Mouse (Mus musculus) hindbrain, embryonic 10.5 days (tissue): ENCODE measurements around the gene Sh3rf3. TPM values are rescaled to one million over a fixed set of nuclear protein-coding genes. Genes with fewer than 3 reads are reported as not detected.

Source experiments
- DNase-seq: peaks from one replicate; pipeline ENCODE4 v3.0.0-alpha.2; 2017; ENCODE audit warnings: low spot score
- H3K27ac ChIP-seq: fragments of 300-500 bp; sonication (generic); 2 replicates; pipeline ENCODE4 v1.5.1; 2016; ENCODE audit warnings: mild to moderate bottlenecking, moderate library complexity
- H3K27me3 ChIP-seq: fragments of 300-500 bp; sonication (generic); 2 replicates; pipeline ENCODE4 v1.6.1; 2016; ENCODE audit warnings: mild to moderate bottlenecking; ENCODE audit not compliant: poor library complexity, insufficient read depth, severe bottlenecking
- H3K36me3 ChIP-seq: fragments of 300-500 bp; sonication (generic); 2 replicates; pipeline ENCODE4 v1.6.1; 2016; ENCODE audit warnings: mild to moderate bottlenecking, moderate library complexity
- H3K4me1 ChIP-seq: fragments of 300-500 bp; sonication (generic); replicated peaks from 2 replicates; pipeline ENCODE4 v1.6.1; 2016; ENCODE audit warnings: mild to moderate bottlenecking
- H3K4me3 ChIP-seq: fragments of 300-500 bp; sonication (generic); 2 replicates; pipeline ENCODE4 v1.5.1; 2016; ENCODE audit warnings: mild to moderate bottlenecking, moderate library complexity
- H3K9me3 ChIP-seq: fragments of 300-500 bp; sonication (generic); 2 replicates; pipeline ENCODE4 v1.6.1; 2016; ENCODE audit warnings: mild to moderate bottlenecking, moderate library complexity
- WGBS: fragments of 180-500 bp; shearing (Covaris S2); methylation state at CpG from one replicate; pipeline ENCODE4 v1.1.7; 2016; 5-methylcytosine and 5-hydroxymethylcytosine counted together
- polyA plus RNA-seq: library from polyadenylated mRNA; unstranded; fragments of >200 nt; fragmentation: Nextera tagmentation; extraction: Ambion mirVana; gene quantifications from 2 replicates; pipeline ENCODE4 v1.2.1, GENCODE M21; 2016

Gene Sh3rf3
- polyA plus RNA-seq, 1 experiment from 2014 or later: 1.1 TPM

DNA sequence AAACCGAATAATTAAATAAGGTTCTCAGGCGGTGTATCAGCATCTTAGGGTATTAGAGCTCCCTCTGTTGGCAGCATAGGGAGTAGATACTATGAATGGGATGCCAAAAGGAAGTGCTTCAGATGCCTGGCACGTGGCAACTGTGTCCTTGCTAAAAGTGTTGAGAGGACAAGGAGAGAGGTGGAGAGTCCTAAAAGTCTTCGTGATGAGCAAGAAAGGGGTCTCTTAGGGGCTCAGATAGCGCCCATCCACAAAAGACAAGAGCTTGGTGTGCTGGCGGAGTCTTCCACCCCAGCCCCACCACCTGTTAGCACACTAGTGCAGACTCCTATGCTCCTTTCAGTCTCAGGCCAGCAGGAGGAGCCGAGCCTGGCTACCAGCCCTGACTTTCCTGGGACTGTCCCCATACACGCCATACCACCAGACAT lies 336.8 kb downstream of the Sh3rf3 start:
- H3K4me3 ChIP-seq: 0 out of 2 replicates have a peak overlapping the region, but pooled peaks have one; percentile 10
- no peaks in the 10 kb centered on the region for H3K4me1 ChIP-seq
- H3K27ac ChIP-seq: no peak overlapping the region
- H3K9me3 ChIP-seq: no peaks in the 10 kb centered on the region
- H3K36me3 ChIP-seq: 0 out of 2 replicates have a peak, but pooled peaks cover 4% of the 10 kb centered on the region
- peak; percentile 35 for DNase-seq
- 19% methylated on average over 8 of the region's 8 CpGs for WGBS
- H3K27me3 ChIP-seq: no peaks in the 10 kb centered on the region

DNA sequence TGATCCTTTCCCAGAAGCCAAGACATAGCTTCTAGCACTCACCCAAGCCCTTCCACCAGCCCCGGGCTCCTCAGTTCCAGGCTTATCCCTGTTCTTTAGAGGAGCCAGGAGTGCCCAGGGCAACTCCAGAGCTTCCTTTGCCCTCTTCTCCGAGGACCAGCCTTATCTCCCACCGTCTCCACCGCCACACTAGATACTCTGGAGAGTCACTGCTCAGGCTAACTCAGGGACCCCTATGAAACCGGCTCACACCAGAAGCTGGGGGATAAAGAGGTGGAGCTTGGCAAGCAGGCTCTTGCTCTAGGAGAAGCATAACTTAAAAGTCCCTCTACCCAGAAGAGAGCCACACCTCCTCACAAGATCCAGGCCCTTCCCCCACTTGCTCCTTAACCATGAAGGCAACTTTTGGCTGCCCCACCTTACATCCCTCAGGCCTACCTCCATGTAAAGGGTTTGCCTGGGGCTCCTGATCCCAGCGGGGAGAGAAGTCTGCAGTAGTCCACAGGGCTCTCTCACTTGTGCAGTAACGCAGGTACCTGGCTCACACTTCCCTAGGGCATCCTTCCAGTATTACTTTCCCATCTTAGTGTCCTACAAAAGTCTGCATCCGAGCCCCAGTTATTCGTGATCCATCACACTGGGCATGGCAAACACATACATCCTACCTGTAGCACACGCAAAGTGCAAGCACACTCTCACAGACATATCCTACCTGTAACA lies 337.9 kb downstream of the Sh3rf3 start:
- WGBS: 86% methylated on average over 10 of the region's 10 CpGs

DNA sequence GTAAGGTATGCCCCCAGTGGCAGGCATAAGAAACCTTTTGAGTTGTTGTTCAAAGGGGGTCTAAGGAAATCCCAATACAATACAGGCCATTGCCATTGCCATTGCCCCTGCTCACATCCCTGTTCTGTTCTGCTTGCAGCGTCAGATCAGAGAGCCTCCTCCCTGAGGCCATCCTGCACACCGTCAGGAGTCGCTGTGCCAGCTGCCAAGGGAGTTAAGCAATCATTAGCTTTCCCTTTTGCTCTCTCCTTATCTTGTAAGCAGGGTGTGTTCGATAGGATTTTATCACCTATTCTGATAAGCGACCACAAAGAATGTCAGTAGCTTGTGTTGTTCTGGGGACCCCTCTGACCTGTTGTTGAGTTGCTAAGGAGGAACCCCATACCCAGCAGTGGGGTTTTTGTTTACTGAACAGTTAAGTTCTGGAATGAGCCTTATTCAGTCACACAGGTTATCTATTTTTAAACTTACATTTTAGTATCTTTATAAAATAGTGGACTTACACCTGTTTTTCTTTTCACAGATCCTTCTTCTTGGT lies 339.5 kb downstream of the Sh3rf3 start:
- H3K4me1 ChIP-seq: no peaks in the 10 kb centered on the region
- no peak for DNase-seq
- no peak overlapping the region for H3K4me3 ChIP-seq
- H3K36me3 ChIP-seq: 0 out of 2 replicates have a peak, but pooled peaks cover 4% of the 10 kb centered on the region
- no peaks in the 10 kb centered on the region for H3K27me3 ChIP-seq
- H3K9me3 ChIP-seq: no peaks in the 10 kb centered on the region
- 75% methylated on average over 5 of the region's 5 CpGs for WGBS
- H3K27ac ChIP-seq: no peak overlapping the region

More for the DNA sequence above, 337.9 kb downstream of the Sh3rf3 start:
- Histone ChIP-seq H3K9me3 (no peaks in the 10 kb centered on the region), H3K36me3 (0 out of 2 replicates have a peak, but pooled peaks cover 4% of the 10 kb centered on the region), H3K27ac (no peak overlapping the region), H3K4me1 (no peaks in the 10 kb centered on the region), H3K4me3 (no peak overlapping the region), H3K27me3 (no peaks in the 10 kb centered on the region)
- no peak for DNase-seq

DNA sequence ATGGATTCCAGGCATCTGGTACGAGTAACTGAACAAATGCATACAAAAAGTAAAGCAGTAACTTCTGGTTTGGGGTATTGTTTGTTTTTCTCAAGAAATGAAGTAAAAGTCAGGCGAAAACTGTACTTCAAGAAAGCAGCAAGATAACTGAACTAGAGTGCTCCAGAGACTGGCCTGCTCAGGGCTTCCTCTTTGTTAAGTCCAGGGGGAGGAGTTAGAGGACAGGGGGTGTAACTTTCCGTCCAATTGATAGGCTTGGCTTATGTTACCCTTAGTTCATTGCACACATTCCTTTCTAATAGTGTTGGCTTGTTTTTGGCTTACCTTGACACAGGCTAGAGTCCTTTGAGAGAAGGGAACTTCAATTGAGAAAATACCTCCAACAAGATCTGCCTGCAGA lies 345.5 kb downstream of the Sh3rf3 start:
- no peak for DNase-seq
- H3K4me1 ChIP-seq: no peaks in the 10 kb centered on the region
- H3K27me3 ChIP-seq: no peaks in the 10 kb centered on the region
- H3K36me3 ChIP-seq: 0 out of 2 replicates have a peak, but pooled peaks cover 1% of the 10 kb centered on the region
- H3K4me3 ChIP-seq: no peak overlapping the region
- H3K9me3 ChIP-seq: no peaks in the 10 kb centered on the region
- WGBS: 75% methylated on average over 3 of the region's 3 CpGs
- H3K27ac ChIP-seq: no peak overlapping the region

DNA sequence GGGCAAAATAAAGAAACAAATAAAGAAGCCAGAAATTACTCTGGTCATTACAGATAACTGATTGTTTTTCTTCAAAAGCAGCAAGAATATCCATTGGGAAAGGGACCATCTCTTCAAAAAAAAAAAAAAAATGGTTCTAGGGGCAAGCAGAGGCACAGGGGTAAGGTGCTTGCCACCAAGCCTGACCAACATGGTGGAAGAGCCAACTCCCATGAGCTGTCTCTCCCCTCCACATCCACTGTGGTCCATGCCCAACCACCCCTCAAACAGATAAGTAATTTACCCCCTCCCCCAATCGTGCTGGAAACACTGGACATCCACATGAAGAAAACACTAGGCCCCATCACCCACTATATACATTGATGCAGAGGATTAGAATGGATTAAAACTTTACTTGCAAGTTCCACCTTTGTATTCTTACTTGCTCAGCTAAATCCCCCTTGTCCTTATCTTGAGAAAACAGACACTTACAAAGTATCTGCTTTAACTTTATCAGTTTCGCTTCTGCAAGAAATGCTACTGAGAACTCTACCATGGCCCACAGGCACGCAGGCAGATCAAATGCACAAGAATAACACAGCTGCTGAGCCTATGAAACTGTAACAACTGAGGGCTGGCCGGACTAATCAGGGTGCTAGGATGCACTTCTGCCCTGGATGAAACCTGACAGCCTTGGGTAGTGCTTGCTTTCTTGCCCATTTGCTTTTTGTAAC lies 349.2 kb downstream of the Sh3rf3 start:
- no peak overlapping the region for H3K27ac ChIP-seq
- no peaks in the 10 kb centered on the region for H3K9me3 ChIP-seq
- no peaks in the 10 kb centered on the region for H3K27me3 ChIP-seq
- DNase-seq: no peak
- peaks cover 5% of the 10 kb centered on the region for H3K36me3 ChIP-seq
- no peak overlapping the region for H3K4me3 ChIP-seq
- 67% methylated on average over 4 of the region's 4 CpGs for WGBS
- no peaks in the 10 kb centered on the region for H3K4me1 ChIP-seq

DNA sequence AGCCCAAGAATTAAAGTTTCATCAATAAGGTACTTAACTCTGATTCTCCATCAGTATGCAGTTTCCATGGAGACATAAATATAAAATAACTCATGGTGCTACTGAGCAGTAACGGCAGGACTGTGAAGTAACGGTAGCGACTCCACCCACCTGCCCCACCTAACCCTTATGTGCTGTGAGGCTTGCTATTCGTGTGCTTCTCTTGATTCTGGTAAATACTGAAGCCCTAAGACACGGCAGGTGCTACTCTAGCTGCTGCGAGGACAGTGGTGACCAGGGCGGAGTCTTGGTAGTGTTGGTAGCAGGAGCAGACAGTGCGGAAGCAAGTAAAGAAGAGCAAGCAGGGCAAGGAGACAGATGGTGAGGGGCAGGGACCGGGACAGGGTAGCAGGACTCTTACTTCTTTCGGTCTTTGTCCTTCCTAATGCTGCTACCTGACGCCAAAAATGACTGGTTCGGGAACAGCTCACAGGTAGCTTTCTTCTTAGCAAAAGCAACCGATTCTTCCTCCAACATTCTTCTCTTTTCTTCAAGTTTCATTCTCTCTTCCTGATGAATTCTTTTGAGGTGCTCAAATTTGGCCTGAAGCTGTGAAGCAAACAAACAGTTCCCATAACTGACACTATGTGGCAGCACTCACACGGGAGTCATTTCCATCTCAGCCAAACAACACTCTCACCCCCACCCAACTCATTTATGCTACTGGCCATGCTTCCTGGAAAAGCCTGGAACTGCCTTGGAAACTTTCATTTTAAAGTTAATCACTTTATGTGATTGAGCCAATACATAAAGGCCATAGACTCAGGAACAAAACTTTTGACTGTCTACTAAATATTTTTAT lies 353.2 kb downstream of the Sh3rf3 start:
- Histone ChIP-seq H3K4me3 (no peak overlapping the region), H3K9me3 (no peaks in the 10 kb centered on the region), H3K36me3 (peaks cover 27% of the 10 kb centered on the region), H3K27ac (no peak overlapping the region; the same call in 1 of the 2 replicates), H3K27me3 (no peaks in the 10 kb centered on the region), H3K4me1 (no peaks in the 10 kb centered on the region)
- 74% methylated on average over 14 of the region's 14 CpGs for WGBS
- DNase-seq: peak; percentile 18

DNA sequence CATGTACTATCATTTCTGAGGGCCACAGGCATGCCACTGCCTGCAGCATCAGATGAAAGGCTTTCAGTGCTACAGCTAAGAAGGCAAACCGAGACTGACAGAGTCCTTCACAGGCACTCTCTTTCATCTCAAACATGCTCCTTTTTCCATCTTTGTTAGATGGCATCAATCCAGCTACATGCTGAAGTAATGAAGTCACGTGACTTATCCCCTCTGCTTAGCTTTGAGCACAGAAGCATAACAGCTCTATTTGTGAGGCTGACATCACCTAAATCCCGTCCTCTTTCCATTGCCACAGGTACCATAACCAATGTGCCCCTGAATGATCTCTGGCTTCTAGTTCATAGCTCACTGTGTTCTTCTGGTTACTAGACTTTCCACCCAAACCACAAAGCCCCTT lies 357.9 kb downstream of the Sh3rf3 start:
- Histone ChIP-seq H3K4me3 (no peak overlapping the region), H3K9me3 (no peaks in the 10 kb centered on the region), H3K27ac (no peak overlapping the region), H3K4me1 (no peaks in the 10 kb centered on the region), H3K27me3 (no peaks in the 10 kb centered on the region), H3K36me3 (peaks cover 42% of the 10 kb centered on the region)
- no peak for DNase-seq
- 80% methylated on average over 3 of the region's 3 CpGs for whole genome bisulfite sequencing

DNA sequence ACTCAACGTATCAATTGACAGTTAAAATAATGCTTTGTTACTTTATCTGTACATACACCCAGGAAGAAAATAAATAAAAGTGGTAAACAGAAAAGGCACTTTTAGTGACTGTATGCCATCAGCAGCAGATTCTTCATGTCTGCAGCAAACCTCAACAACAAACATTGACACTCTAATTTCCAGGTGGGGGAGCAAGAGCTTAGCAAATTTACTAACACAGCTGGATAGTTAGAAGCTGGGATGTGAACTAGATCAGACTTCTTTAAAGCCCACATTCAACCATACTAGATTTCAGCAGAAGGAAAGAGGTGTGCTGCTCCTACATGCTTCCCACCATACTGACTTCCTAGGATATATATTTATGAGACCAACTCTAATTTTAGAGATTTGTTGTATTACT lies 359.4 kb downstream of the Sh3rf3 start:
- Histone ChIP-seq H3K27ac (no peak overlapping the region), H3K9me3 (no peaks in the 10 kb centered on the region), H3K36me3 (peaks cover 48% of the 10 kb centered on the region), H3K4me1 (no peaks in the 10 kb centered on the region), H3K4me3 (no peak overlapping the region), H3K27me3 (no peaks in the 10 kb centered on the region)
- 91% methylated on average over 1 of the region's 1 CpGs for WGBS
- no peak for DNase-seq

DNA sequence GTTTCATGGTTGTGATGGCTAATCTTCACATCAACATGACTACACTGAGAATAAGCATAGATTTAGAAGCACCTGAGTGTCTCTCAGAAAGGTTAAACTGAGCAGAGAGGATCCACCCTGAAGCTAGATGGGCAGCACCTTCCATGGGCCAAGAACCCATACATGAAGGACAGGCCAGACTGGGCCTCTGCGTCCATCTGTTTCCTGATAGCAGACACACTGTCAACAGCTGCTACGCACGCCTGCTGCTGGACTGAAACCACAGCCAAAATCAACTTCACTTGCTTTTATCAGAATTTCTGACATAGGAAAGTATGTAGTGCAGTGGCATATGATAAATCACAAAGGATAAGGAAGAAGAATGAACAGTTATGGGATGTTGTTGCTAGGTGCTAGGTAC lies 366.5 kb downstream of the Sh3rf3 start:
- no peaks in the 10 kb centered on the region for H3K4me1 ChIP-seq
- DNase-seq: no peak
- H3K9me3 ChIP-seq: no peaks in the 10 kb centered on the region
- no peak overlapping the region for H3K27ac ChIP-seq
- H3K4me3 ChIP-seq: no peak overlapping the region
- peaks cover 27% of the 10 kb centered on the region for H3K36me3 ChIP-seq
- no peaks in the 10 kb centered on the region for H3K27me3 ChIP-seq
- WGBS: 92% methylated on average over 3 of the region's 3 CpGs

DNA sequence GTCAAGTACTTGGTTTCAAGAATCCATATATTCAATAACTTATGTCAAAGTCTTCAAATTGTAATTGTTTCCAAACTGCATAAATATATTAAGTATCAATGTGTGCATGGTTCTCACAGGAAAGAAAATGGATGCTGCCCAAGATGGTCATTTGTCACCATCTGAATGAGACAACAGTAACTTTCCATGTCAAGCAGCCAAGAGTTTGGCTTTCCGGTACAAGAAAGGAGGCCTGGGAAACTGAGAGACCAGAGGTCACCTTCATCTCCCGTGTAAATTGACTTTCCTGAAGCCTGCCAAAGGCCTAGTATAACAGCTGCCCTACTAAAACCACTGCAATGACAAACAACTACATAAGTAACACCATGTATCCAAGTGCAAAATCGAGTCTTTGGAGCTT lies 369.1 kb downstream of the Sh3rf3 start:
- no peaks in the 10 kb centered on the region for H3K4me1 ChIP-seq
- H3K27me3 ChIP-seq: no peaks in the 10 kb centered on the region
- no peak for DNase-seq
- no peak overlapping the region for H3K27ac ChIP-seq
- H3K36me3 ChIP-seq: peaks cover 13% of the 10 kb centered on the region
- H3K4me3 ChIP-seq: no peak overlapping the region
- 83% methylated on average over 3 of the region's 3 CpGs for WGBS
- H3K9me3 ChIP-seq: no peaks in the 10 kb centered on the region
